Mouse (Mus musculus) heart, postnatal 0 days (tissue): ENCODE data around the gene Strbp.

Experiments
- CTCF ChIP-seq: IDR thresholded peaks from 2 replicates; pipeline ENCODE4 v1.5.1; 2016; ENCODE audit warnings: antibody characterized with exemption, control low read depth, low read depth
- EP300 ChIP-seq: IDR thresholded peaks from 2 replicates; pipeline ENCODE4 v1.6.1; 2016; ENCODE audit warnings: antibody characterized with exemption, low read depth

DNA sequence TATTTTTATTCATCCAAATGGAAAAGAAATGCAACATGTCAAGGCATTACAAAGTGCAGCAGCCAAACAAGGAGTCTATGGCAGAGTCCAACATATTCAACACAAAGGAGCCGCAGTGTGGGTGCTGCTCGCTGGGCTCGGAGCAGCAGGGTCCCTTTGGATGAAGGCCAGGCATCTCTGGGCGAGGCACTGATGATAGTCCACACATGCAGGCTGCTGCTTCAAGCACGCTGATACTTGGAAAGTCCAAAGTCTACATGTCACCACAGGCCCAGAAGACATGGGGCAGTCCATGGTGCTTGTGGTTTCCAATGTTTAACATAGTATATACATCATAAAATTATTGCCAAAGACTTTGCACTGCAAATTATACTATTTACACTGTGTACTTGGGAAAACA is 133.8 kb downstream of the Strbp start:
- TF ChIP-seq CTCF (no peak), EP300 (no peak)
